Mouse (Mus musculus) CH12.LX (cell line): ENCODE results near the gene Cnpy2. TPM values are rescaled to one million over a fixed set of nuclear protein-coding genes. Genes with fewer than 3 reads are reported as not detected.

Source experiments
- DNase-seq: peaks from one replicate; pipeline ENCODE4 v3.0.0-alpha.2; 2013; ENCODE audit errors: extremely low read depth
- H3K27ac ChIP-seq: 2 replicates; pipeline ENCODE4 v1.5.1; 2012; ENCODE audit warnings: low read depth, mild to moderate bottlenecking, control low read depth, moderate library complexity; ENCODE audit not compliant: insufficient read depth
- H3K27me3 ChIP-seq: replicated peaks from 2 replicates; pipeline ENCODE3; 2012; ENCODE audit warnings: inconsistent platforms
- H3K36me3 ChIP-seq, 2 experiments: replicated peaks in 1 of 2; 2 replicates each; pipeline versions ENCODE3 to v1.6.1; 2012; ENCODE audit warnings: inconsistent platforms in 1 of 2, low read length in 1 of 2, mild to moderate bottlenecking in 1 of 2, mixed read lengths in 1 of 2, moderate library complexity in 1 of 2; ENCODE audit not compliant: control insufficient read depth in 1 of 2, insufficient read depth in 1 of 2
- H3K4me1 ChIP-seq, 2 experiments: 2 replicates each; pipeline ENCODE4 v1.6.1; 2012; ENCODE audit warnings: inconsistent platforms in 1 of 2, moderate library complexity in 1 of 2; ENCODE audit not compliant: insufficient read depth in 2 of 2, control insufficient read depth in 1 of 2
- H3K4me2 ChIP-seq: 2 replicates; pipeline ENCODE4 v1.6.1; 2012; ENCODE audit warnings: low read depth, mild to moderate bottlenecking, control low read depth; ENCODE audit not compliant: poor library complexity, insufficient read depth, severe bottlenecking
- H3K4me3 ChIP-seq, 3 experiments: fragments of 150-350 bp in 1 of 3; sonication (generic) in 1 of 3; replicated peaks in 1 of 3; 2 replicates each; pipeline versions ENCODE3 to v1.5.1; 2011 to 2012; ENCODE audit warnings: low read depth in 2 of 3, low read length in 2 of 3, mild to moderate bottlenecking in 2 of 3, moderate library complexity in 2 of 3, control low read depth in 1 of 3, improper control_type of control experiment in 1 of 3, inconsistent platforms in 1 of 3, mixed read lengths in 1 of 3; ENCODE audit not compliant: poor library complexity in 1 of 3
- H3K79me2 ChIP-seq: replicated peaks from 2 replicates; pipeline ENCODE4 v1.6.1; 2012; ENCODE audit warnings: mild to moderate bottlenecking, moderate library complexity; ENCODE audit not compliant: control insufficient read depth, poor library complexity, insufficient read depth, severe bottlenecking; ENCODE audit errors: extremely low read depth
- H3K9ac ChIP-seq: 2 replicates; pipeline ENCODE4 v1.6.1; 2012; ENCODE audit warnings: low read depth, mild to moderate bottlenecking, control low read depth, moderate library complexity; ENCODE audit not compliant: insufficient read depth
- H3K9me3 ChIP-seq: replicated peaks from 2 replicates; pipeline ENCODE3; 2012; ENCODE audit warnings: low read length, inconsistent platforms, mixed read lengths
- BHLHE40 ChIP-seq: IDR thresholded peaks from 2 replicates; pipeline ENCODE4 v1.6.1; 2011; ENCODE audit warnings: mild to moderate bottlenecking, low read depth, low read length, improper control_type of control experiment
- CHD1 ChIP-seq: IDR thresholded peaks from 2 replicates; pipeline ENCODE4 v1.6.1; 2012; ENCODE audit warnings: low read depth, low read length, improper control_type of control experiment, inconsistent platforms
- CHD2 ChIP-seq: IDR thresholded peaks from 2 replicates; pipeline ENCODE4 v1.6.1; 2011; ENCODE audit warnings: low read length, improper control_type of control experiment
- ELF1 ChIP-seq: IDR thresholded peaks from 2 replicates; pipeline ENCODE4 v1.6.1; 2014; ENCODE audit warnings: low read depth, mild to moderate bottlenecking, inconsistent platforms, low read length, improper control_type of control experiment
- GABPA ChIP-seq: IDR thresholded peaks from 2 replicates; pipeline ENCODE4 v1.6.1; 2012; ENCODE audit warnings: low read depth, low read length, improper control_type of control experiment, inconsistent platforms; ENCODE audit not compliant: insufficient replicate concordance
- HCFC1 ChIP-seq: IDR thresholded peaks from 2 replicates; pipeline ENCODE4 v1.6.1; 2012; ENCODE audit warnings: low read depth, mild to moderate bottlenecking, inconsistent platforms, low read length, improper control_type of control experiment
- IRF4 ChIP-seq: IDR thresholded peaks from 2 replicates; pipeline ENCODE4 v1.6.1; 2014; ENCODE audit warnings: low read depth, mild to moderate bottlenecking, inconsistent platforms, low read length, improper control_type of control experiment
- JUN ChIP-seq: IDR thresholded peaks from 2 replicates; pipeline ENCODE4 v1.6.1; 2011; ENCODE audit warnings: low read depth, mild to moderate bottlenecking, low read length, improper control_type of control experiment, moderate library complexity; ENCODE audit not compliant: insufficient read depth
- KAT2A ChIP-seq: IDR thresholded peaks from 2 replicates; pipeline ENCODE4 v1.6.1; 2012; ENCODE audit warnings: low read length, improper control_type of control experiment, inconsistent platforms; ENCODE audit not compliant: insufficient replicate concordance
- MAFK ChIP-seq: IDR thresholded peaks from 2 replicates; pipeline ENCODE4 v1.6.1; 2011; ENCODE audit warnings: low read length, improper control_type of control experiment; ENCODE audit not compliant: insufficient replicate concordance
- MAZ ChIP-seq: IDR thresholded peaks from 2 replicates; pipeline ENCODE4 v1.6.1; 2012; ENCODE audit warnings: low read depth, mild to moderate bottlenecking, inconsistent platforms, low read length, improper control_type of control experiment, moderate library complexity
- MEF2A ChIP-seq: IDR thresholded peaks from 2 replicates; pipeline ENCODE4 v1.6.1; 2014; ENCODE audit warnings: low read depth, mild to moderate bottlenecking, inconsistent platforms, low read length, improper control_type of control experiment, borderline replicate concordance
- MXI1 ChIP-seq: IDR thresholded peaks from 2 replicates; pipeline ENCODE4 v1.6.1; 2011; ENCODE audit warnings: mild to moderate bottlenecking, low read depth, low read length, improper control_type of control experiment
- MYC ChIP-seq: IDR thresholded peaks from 2 replicates; pipeline ENCODE4 v1.6.1; 2011; ENCODE audit warnings: low read depth, mild to moderate bottlenecking, improper control_type of control experiment, low read length
- NELFE ChIP-seq: IDR thresholded peaks from 2 replicates; pipeline ENCODE4 v1.6.1; 2011; ENCODE audit warnings: low read depth, low read length, improper control_type of control experiment
- NRF1 ChIP-seq: IDR thresholded peaks from 2 replicates; pipeline ENCODE4 v1.6.1; 2014; ENCODE audit warnings: low read depth, mild to moderate bottlenecking, inconsistent platforms, low read length, improper control_type of control experiment, moderate library complexity
- PAX5 ChIP-seq: IDR thresholded peaks from 2 replicates; pipeline ENCODE4 v1.6.1; 2012; ENCODE audit warnings: low read length, inconsistent platforms, mixed read lengths
- POLR2A ChIP-seq: IDR thresholded peaks from 2 replicates; pipeline ENCODE4 v1.6.1; 2011; ENCODE audit warnings: low read depth, mild to moderate bottlenecking, improper control_type of control experiment, low read length
- POLR2AphosphoS2 ChIP-seq: IDR thresholded peaks from 2 replicates; pipeline ENCODE4 v1.6.1; 2011; ENCODE audit warnings: low read depth, low read length, improper control_type of control experiment
- RAD21 ChIP-seq: IDR thresholded peaks from 2 replicates; pipeline ENCODE4 v1.6.1; 2011; ENCODE audit warnings: low read depth, mild to moderate bottlenecking, low read length, improper control_type of control experiment, moderate library complexity
- TBP ChIP-seq: conservative IDR thresholded peaks from 2 replicates; pipeline ENCODE4 v1.6.1; 2011; ENCODE audit warnings: low read depth, low read length, improper control_type of control experiment
- TCF12 ChIP-seq: IDR thresholded peaks from 2 replicates; pipeline ENCODE4 v1.6.1; 2014; ENCODE audit warnings: low read depth, mild to moderate bottlenecking, inconsistent platforms, low read length, improper control_type of control experiment
- USF2 ChIP-seq: conservative IDR thresholded peaks from 2 replicates; pipeline ENCODE4 v1.6.1; 2011; ENCODE audit warnings: low read depth, low read length, improper control_type of control experiment
- ZKSCAN1 ChIP-seq: IDR thresholded peaks from 2 replicates; pipeline ENCODE4 v1.6.1; 2012; ENCODE audit warnings: low read depth, inconsistent platforms, low read length, improper control_type of control experiment, borderline replicate concordance
- dilution Hi-C: fragments of 300-500 bp; cut with MboI; formaldehyde crosslinking; loops from 2 replicates; pipeline ENCODE4 v1.14.3; 2020; ENCODE audit warnings: low sequenced_read_pairs; ENCODE audit not compliant: extremely low pct_unique_long_range_greater_than_20kb, extremely low pct_ligation_motif_present
- in situ Hi-C: fragments of 300-500 bp; cut with MboI; formaldehyde crosslinking; loops from 3 replicates; pipeline ENCODE4 v1.14.3; 2019; ENCODE audit warnings: low sequenced_read_pairs, low pct_ligation_motif_present, low pct_unique_long_range_greater_than_20kb, mixed read lengths
- polyA plus RNA-seq: library from polyadenylated mRNA; unstranded; fragments of >175 nt; gene quantifications from 2 replicates; pipeline ENCODE4 v1.2.1, GENCODE M21; 2012; ENCODE audit warnings: low read depth; ENCODE audit not compliant: insufficient read length
- total RNA-seq, 2 experiments: library from RNA; depleted of rRNA; stranded (reverse); fragments of 300-350 nt in 1 of 2; fragments of >200 nt in 1 of 2; gene quantifications; 2 replicates each; pipeline ENCODE4 v1.2.3; 2012 to 2014

The Cnpy2 gene
- total and polyA plus RNA-seq, 3 experiments: 64.9 to 111 (median 98.9) TPM

- TF ChIP-seq MAFK (no peak; the same call in 1 of the 2 replicates), NRF1 (0 out of 2 replicates have a peak, but pooled peaks have one; percentile 11), IRF4 (peak; percentile 77), ELF1 (0 out of 2 replicates have a peak, but pooled peaks have one; percentile 30), TCF12 (peak; percentile 60; the same call in 1 of the 2 replicates), POLR2AphosphoS2 (no peak), KAT2A (no peak), RAD21 (no peak), CHD2 (peak; percentile 60; the same call in 1 of the 2 replicates), GABPA (no peak), TBP (0 out of 2 replicates have a peak, but pooled peaks have one; percentile 32)
- TF ChIP-seq, all 38 proteins: peak for 22
Observed at GRCm38 (mm10) chr10:128344568-128345275, 22.5 kb downstream of the Cnpy2 start (continued).

GRCm38 (mm10) chr10:128347541-128347940 lies 25.3 kb downstream of the Cnpy2 start:
- dilution Hi-C loops: no loop called here
- Histone ChIP-seq H3K4me3 (no peak overlapping the region), H3K36me3 (peaks cover 28 to 60% of the 10 kb centered on the region in 2 experiments), H3K27me3 (no peaks in the 10 kb centered on the region)
- in situ Hi-C loops: no loop called here
- no peak for TF ChIP-seq CHD1
- TF ChIP-seq RAD21: no peak
- TF ChIP-seq PAX5: no peak
- no peak for TF ChIP-seq HCFC1
- no peak for TF ChIP-seq MEF2A
- no peak for TF ChIP-seq GABPA
- TF ChIP-seq MAZ: no peak
- TF ChIP-seq MXI1: no peak
- TF ChIP-seq NELFE: no peak
- no peak for TF ChIP-seq BHLHE40
- no peak for TF ChIP-seq MYC
- TF ChIP-seq USF2: no peak
- TF ChIP-seq NRF1: no peak
- TF ChIP-seq ZKSCAN1: no peak
- no peak for TF ChIP-seq POLR2A
- TF ChIP-seq IRF4: no peak
- no peak for TF ChIP-seq JUN
- TF ChIP-seq, all 38 proteins: peak for 0
- H3K79me2 ChIP-seq: peaks cover 60% of the 10 kb centered on the region
- DNase-seq: no peak
- H3K27ac ChIP-seq: no peak overlapping the region
- no peak overlapping the region for H3K9ac ChIP-seq
- peaks cover 3 to 52% of the 10 kb centered on the region in 2 experiments; a peak in 3 of 4 replicates for H3K4me1 ChIP-seq
- no peak overlapping the region for H3K4me2 ChIP-seq
- no peaks in the 10 kb centered on the region for H3K9me3 ChIP-seq
